ENCODE assay signal across 9 mouse cellular contexts in genomic region chr5:103756231-103756714, GRCm38 (mm10).
DNase-seq lines count a peak whose midpoint lies in the region; ATAC-seq and TF ChIP-seq lines count a peak whose summit lies in the region.
"Had no signal": no experiment of that assay in that cellular context is flagged by ENCODE, and none has a peak within 500 bp of the region (broad histone marks: within the 10 kb centered on the region; RNA-seq: fewer than 3 reads in every experiment).

No protein-coding gene starts in this region.

- 66% methylated on average over 6 of the region's 6 CpGs for WGBS in heart, embryonic 14.5 days
- WGBS in liver, adult 2 months, result 21% methylated on average over 6 of the region's 6 CpGs

- no peak overlapping the region for H3K27ac ChIP-seq in heart, embryonic 14.5 days (replicated peaks in 1 of 2; ENCODE audit: control insufficient read depth in 1 of 2, insufficient read depth in 1 of 2, low read depth in 2 of 2, low read length in 2 of 2)
- 0 out of 2 replicates have a peak overlapping the region, but pooled peaks have one; percentile 11 for H3K27ac ChIP-seq in liver, adult 2 months (replicated peaks; ENCODE audit: insufficient read depth, low read depth, low read length)

- no peak for TF ChIP-seq CTCF in liver, adult 2 months (IDR thresholded peaks at IDR 0.05; ENCODE audit: low read depth, low read length)

- no peak for ATAC-seq in heart, embryonic 14.5 days (ENCODE audit: insufficient number of reproducible peaks, insufficient read depth, low FRiP score, low read depth)
- ATAC-seq: forebrain, postnatal 0 days had no signal

- no peaks in the 10 kb centered on the region for H3K27me3 ChIP-seq in heart, embryonic 14.5 days (ENCODE audit: control insufficient read depth, insufficient read depth, low read length)
- no peaks in the 10 kb centered on the region for H3K27me3 ChIP-seq in liver, adult 2 months (ENCODE audit: control insufficient read depth, insufficient read depth, low read length)

- H3K9me3 ChIP-seq in heart, embryonic 14.5 days (ENCODE audit: control insufficient read depth, low read length), result no peaks in the 10 kb centered on the region

- peaks cover 11 to 27% of the 10 kb centered on the region in 2 experiments for H3K4me1 ChIP-seq in heart, embryonic 14.5 days (ENCODE audit: control insufficient read depth in 2 of 2, insufficient read depth in 2 of 2, low read length in 2 of 2)
- peaks cover 31% of the 10 kb centered on the region for H3K4me1 ChIP-seq in liver, adult 2 months (ENCODE audit: control insufficient read depth, insufficient read depth, low read length)

- no peak overlapping the region for H3K4me3 ChIP-seq in heart, embryonic 14.5 days (ENCODE audit: control insufficient read depth in 1 of 2, insufficient read depth in 1 of 2, low read depth in 1 of 2, low read length in 2 of 2)
- no peak overlapping the region for H3K4me3 ChIP-seq in liver, adult 2 months (ENCODE audit: insufficient read depth, low read depth, low read length)

- H3K36me3 ChIP-seq in heart, embryonic 14.5 days (ENCODE audit: control insufficient read depth, insufficient read depth, low read length), result no peaks in the 10 kb centered on the region
- H3K36me3 ChIP-seq in liver, adult 2 months (ENCODE audit: control insufficient read depth, insufficient read depth, low read length), result no peaks in the 10 kb centered on the region

- intact Hi-C loops in left cerebral cortex, postnatal 14 days (cut with DNase I), result no loop called here

- H3K9ac ChIP-seq in heart, embryonic 14.5 days (ENCODE audit: low read length), result no peak overlapping the region
- H3K9ac ChIP-seq in liver, adult 2 months (ENCODE audit: low read depth, low read length), result 0 out of 2 replicates have a peak overlapping the region, but pooled peaks have one; percentile 9
- H3K9ac ChIP-seq: forebrain, postnatal 0 days had no signal

- peak overlapping the region; percentile 22; the same call in 1 of the 2 replicates for H3K4me2 ChIP-seq in heart, embryonic 14.5 days (ENCODE audit: low read length)

- no peak for TF ChIP-seq POLR2A in liver, adult 2 months (IDR thresholded peaks at IDR 0.05; ENCODE audit: extremely low read depth, insufficient read depth, low read length)

- no peak for DNase-seq in heart, adult 9 months (ENCODE audit: low spot score in 2 of 2)
- peak; percentile 12 to 20 for DNase-seq in CD8-positive naive resting alpha-beta T cell, adult 2 months (ENCODE audit: low read depth in 2 of 2, low spot score in 2 of 2)
- no peak for DNase-seq in liver, adult 2 months (ENCODE audit: extremely low read depth, low read depth, low spot score)
- DNase-seq in naive thymus-derived CD4-positive, alpha-beta T cell, adult 2 months (ENCODE audit: low read depth), result peak; percentile 70
- DNase-seq in left cerebral cortex, adult 8-10 months (ENCODE audit: low spot score in 2 of 2), result no peak
- DNase-seq in left cerebral cortex, postnatal 14 days (ENCODE audit: low spot score in 2 of 2), result no peak
- no peak for DNase-seq in kidney, postnatal 4 days
- DNase-seq: forebrain, postnatal 0 days had no signal

- H3K79me2 ChIP-seq in liver, adult 2 months (ENCODE audit: control insufficient read depth, insufficient read depth, low read length), result peaks cover 13% of the 10 kb centered on the region; the same call in 1 of the 2 replicates

Comparison
In these comparisons a context has a peak if more than half of its experiments do, and no peak if none do; other contexts are left out.
1. DNase-seq: peak in CD8-positive naive resting alpha-beta T cell, adult 2 months (2 of 2) and naive thymus-derived CD4-positive, alpha-beta T cell, adult 2 months (single experiment); none in heart, adult 9 months (0 of 2), liver, adult 2 months (single experiment), left cerebral cortex, adult 8-10 months (0 of 2), left cerebral cortex, postnatal 14 days (0 of 2) and kidney, postnatal 4 days (0 of 2).